Mouse (Mus musculus) bone marrow, adult 2 months (tissue): Measurements from ENCODE around the gene Katna1.

Experiments
- CTCF ChIP-seq: fragments of 200-500 bp; IDR thresholded peaks from 2 replicates; pipeline ENCODE4 v1.5.1; 2011; ENCODE audit warnings: low read length, control low read depth; ENCODE audit not compliant: control insufficient read depth, insufficient read depth
- POLR2A ChIP-seq: fragments of 200-500 bp; IDR thresholded peaks from 2 replicates; pipeline ENCODE4 v1.6.1; 2011; ENCODE audit warnings: low read depth, mild to moderate bottlenecking, control low read depth, low read length, borderline replicate concordance; ENCODE audit not compliant: control insufficient read depth

- TF ChIP-seq CTCF: no peak
- TF ChIP-seq POLR2A: peak; percentile 92; the same call in 1 of the 2 replicates
Observed at GRCm38 (mm10) chr10:7792751-7793385, 67.1 kb downstream of the Katna1 start, which contains the start of the genes Ginm1 and Ppil4.
